Mouse (Mus musculus) layer of hippocampus, postnatal 36 days (tissue): ENCODE results near the gene Nt5m. TPM values are rescaled to one million over a fixed set of nuclear protein-coding genes. Genes with fewer than 3 reads are reported as not detected.

Experiments
- DNase-seq, 2 experiments: peaks; one replicate each; pipeline ENCODE4 v3.0.0; 2022
- total RNA-seq, 2 experiments: library from RNA; stranded (reverse); gene quantifications; 2 replicates each; pipeline ENCODE4 v1.2.3; 2021

Nt5m gene
- total RNA-seq, 2 experiments from 2014 or later: 59.2 to 62.3 TPM

DNA sequence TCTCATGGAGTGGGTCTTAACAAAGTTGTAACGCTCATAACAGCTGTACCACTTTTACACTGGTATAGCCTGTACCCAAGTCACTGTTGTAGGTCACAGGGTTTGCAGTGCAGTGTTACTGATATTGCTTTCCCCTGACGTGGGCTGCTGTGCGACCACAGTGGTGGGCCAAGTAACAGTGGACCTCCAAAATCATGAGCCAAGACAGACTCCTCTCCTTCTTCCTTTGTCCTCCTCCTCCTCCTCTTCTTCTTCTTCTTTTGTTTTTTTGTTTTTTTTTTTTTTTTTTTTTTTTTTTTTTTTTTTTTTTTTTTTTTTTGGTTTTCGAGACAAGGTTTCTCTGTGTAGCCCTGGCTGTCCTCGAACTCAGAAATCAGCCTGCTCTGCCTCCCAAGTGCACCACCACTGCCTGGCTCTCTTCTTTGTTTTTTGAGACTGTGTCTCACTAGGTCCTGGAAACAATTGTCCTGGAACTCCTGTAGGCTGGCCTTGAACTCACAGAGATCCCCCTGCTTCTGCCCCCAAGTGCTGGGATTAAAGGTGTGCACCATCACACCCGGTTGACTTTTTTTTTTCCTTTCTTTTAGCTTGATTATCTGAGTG is 67.4 kb downstream of the Nt5m start:
- no peak for DNase-seq

DNA sequence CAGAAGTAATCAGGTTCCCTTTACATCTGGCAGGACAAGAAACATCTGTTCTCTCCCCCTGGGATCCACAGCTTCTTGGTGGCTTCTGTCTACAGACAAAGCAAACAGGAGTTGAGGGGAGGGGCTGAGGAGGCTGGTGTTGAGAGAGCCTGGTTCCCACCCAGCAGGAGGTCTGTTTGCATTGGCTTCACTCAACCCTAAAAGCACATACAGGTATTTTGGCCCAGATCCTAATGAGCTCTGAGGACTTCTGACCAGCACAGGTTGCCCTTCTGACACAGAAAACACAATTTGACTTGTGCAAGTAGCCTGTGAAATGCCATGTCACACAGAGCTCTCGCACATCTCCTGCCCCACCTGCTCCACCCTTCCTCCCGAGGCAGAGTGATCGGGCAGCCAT is 69.2 kb downstream of the Nt5m start:
- no peak for DNase-seq

DNA sequence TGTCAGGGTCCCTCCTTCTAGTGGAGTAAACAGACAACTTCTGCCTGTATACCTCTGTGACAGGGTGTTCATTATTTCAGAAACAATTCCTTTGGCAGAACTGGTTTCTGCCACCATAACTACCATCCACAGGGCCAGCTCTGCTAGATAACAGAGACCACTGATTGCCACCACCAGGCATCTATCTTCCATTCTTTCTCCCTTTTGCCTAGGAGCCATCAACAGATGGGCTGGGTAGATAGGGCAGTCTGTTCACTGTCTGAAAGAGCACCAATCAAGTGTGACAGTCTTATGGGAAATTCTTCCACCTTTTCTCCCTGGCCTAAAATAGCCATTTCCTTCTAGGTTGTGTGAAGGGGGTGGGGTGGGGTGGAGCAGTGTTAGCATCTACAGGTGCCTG is 71.3 kb downstream of the Nt5m start:
- DNase-seq: no peak

DNA sequence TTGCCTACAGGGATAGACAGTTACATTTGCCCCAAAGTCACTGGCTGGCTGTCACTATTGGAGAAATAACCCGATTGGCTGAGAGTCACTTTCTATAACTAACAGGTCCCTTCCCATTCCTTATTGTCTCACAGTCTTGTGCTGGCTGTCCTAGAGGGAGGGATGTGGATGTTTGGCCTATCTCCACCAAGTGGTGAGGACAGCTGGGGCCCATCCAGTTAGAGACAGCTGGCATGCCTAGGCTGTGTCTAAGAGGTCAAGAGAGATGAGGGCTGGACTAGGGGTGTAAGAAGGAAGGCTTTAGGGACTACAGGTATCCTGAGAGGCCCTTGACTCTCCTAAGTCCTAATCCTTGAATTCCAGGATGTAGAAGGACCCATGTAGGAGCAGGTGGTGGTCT is 72.3 kb downstream of the Nt5m start:
- DNase-seq: no peak

DNA sequence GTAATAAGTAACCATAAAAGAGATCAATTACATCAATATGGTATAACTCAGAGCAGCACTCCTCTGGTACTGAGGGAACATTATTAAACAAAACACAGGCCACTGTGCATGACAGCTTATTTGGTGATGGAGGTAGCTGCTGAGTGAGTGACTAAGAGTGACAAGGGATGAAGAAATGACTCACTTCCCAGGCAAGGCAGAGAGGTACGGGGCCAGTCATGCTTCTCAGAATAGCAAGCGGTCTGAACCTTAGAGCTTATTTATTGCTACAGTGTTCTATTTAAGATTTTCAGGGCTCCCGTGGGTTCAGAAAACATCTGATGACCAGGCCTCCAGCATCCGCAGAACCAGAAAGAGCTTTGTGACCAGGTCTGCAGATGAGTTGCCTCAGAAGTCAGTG is 74.5 kb downstream of the Nt5m start:
- no peak for DNase-seq

GRCm38 (mm10) chr11:59918014-59918413 is 78.8 kb downstream of the Nt5m start:
- no peak for DNase-seq

- DNase-seq: no peak
Measured at GRCm38 (mm10) chr11:59919401-59919800, 80.2 kb downstream of the Nt5m start.

DNA sequence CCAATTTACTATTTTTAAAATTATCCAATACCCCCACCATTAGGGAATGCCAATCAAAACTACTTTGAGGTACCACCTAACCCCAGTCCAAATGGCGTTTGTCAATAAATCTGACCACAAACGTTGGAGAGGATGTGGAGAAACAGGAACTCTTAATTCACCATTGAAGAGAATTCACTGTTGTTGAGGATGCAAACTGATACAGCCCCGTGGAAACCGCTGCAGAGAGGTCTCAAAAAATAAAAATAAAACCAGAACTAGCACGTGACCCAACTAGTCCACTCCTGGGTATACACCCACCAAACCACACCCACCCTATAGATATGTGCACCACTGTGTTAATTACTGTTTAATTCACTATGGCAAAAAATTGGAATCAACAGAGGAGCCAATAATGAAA is 81.1 kb downstream of the Nt5m start:
- DNase-seq: no peak

- no peak for DNase-seq
Measured at GRCm38 (mm10) chr11:59921265-59921664, 82.0 kb downstream of the Nt5m start.

GRCm38 (mm10) chr11:59930031-59930430 is 90.8 kb downstream of the Nt5m start:
- no peak for DNase-seq

Other genes starting within 250 kb of the Nt5m start
- not detected for gene Olfr223, start 246.2 kb upstream of the Nt5m start, total RNA-seq
- 100 to 1,000 TPM; 276 to 286 TPM for gene Mprip, start 178.1 kb upstream of the Nt5m start, total RNA-seq
- gene Pld6, start 51.8 kb upstream of the Nt5m start, total RNA-seq: under 1 TPM; 0.20 to 0.28 TPM
- 10 to 100 TPM; 41.2 to 44.3 TPM for gene Flcn, start 29.4 kb upstream of the Nt5m start, total RNA-seq
- 10 to 100 TPM; 75.7 to 80.4 TPM for gene Cops3, start 391 bp downstream of the Nt5m start, total RNA-seq
- 10 to 100 TPM; 34.9 to 37.6 TPM for gene Med9, start 108.8 kb downstream of the Nt5m start, total RNA-seq
- 10 to 100 TPM; 54.0 to 63.0 TPM for gene Rasd1, start 125.5 kb downstream of the Nt5m start, total RNA-seq
- gene Pemt, start 207.0 kb downstream of the Nt5m start, total RNA-seq: 1 to 10 TPM; 4.6 to 5.6 TPM